Mouse (Mus musculus) heart, postnatal 25 days (tissue): ENCODE data around the gene Eln. TPM values are rescaled to one million over a fixed set of nuclear protein-coding genes. Genes with fewer than 3 reads are reported as not detected.

Experiments used
- DNase-seq: peaks from one replicate; pipeline ENCODE4 v3.0.0; 2022; ENCODE audit warnings: low spot score
- intact Hi-C: fragments of 180-260 bp; cut with DNase I; formaldehyde crosslinking; loops from one replicate; pipeline ENCODE4 v1.15.1; 2025
- total RNA-seq, 2 experiments: library from RNA; stranded (reverse); gene quantifications; 2 replicates each; pipeline ENCODE4 v1.2.3; 2021

Gene Eln
- total RNA-seq, 2 experiments from 2014 or later: 147 to 183 TPM

DNA sequence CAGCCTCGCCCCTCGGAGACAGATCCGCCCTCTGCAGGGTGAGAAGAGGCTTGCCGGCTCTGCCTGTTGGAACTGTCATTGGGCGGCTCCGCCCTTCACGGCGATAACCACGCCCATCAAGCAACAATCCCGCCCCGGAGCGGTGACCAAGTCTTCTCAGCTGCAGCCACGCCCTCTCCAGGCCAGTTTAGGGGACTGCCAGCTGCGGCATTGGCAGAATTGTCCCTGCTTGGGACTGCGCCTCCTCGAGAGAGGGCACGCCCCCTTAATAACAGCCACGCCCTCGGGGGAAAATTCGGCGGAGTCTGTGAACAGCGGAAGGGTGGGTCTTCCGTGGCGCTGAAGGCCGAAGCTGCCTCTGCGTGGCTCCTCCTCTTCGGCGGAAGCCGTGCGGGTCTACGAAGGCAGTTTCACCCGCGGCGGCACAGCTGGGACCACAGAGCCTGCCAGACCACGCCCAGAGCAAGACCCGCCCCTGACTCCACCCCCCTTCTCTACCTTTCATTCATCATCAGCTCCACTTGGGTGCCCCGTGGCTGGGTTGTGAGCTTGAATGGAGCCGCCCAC, 58.3 kb downstream of the Eln start:
- peak; percentile 100 for DNase-seq
- intact Hi-C loops: loop anchor here (5.0 kb wide), 1 partner anchor 46 kb away; no protein-coding TSS in a partner anchor

DNA sequence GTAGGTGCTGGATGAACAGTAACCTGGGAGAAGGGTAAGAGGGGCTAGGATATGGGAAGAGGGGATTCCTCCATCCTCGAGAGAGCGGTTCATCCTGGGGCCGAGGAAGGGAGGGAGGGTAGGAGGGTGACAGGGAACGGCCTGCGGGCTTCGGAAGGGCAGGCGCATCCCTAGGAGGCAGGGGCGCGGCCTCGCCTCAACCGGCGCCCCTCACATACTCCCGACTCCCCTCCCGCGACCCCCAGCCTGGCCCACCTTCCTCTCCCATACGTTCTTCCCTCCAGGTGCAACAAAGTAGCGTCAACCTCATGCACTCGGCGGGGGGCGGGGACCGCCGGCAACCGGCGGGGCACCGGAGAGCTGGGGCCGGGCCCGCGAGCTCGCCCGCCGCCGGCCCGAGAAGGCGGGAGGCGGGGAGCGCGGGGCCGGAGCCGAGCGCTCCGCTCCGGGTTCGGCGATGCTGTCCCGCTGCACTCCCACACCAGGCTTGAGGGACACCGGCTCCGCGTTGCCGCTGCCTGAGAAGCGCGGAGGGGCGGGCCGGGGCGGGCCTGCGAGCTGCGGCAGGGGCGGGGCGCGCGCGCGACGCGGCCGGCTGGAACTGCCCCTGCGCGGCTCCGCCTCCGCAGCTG, 58.9 kb downstream of the Eln start, which contains the start of gene Limk1:
Gene Limk1 (minus strand): TSS at position 513 of the 632 bp plus-strand sequence.
- DNase-seq: peak; percentile 19
- intact Hi-C loops: loop anchor here (5.0 kb wide), 1 partner anchor 46 kb away; no protein-coding TSS in a partner anchor

DNA sequence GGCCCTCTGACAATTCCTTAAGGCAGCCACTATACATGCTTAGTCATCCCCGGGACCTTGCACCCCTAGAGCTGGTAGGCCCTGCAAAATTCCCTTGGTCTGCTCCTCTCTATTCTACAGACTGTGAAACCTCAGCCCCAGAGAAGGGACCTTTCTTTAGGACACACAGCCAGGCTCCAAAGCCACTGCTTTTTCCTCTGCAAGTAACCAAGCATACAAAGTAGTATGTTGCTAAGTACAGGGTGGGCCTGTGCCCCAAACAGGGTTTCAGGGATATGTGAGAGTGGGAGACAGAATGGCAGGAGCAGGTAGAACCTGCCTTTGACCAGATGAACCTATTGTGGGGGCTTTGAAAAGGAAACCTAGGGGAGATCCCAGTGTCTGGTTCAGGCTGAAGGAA, 59.9 kb downstream of the Eln start:
- no peak for DNase-seq
- intact Hi-C loops: loop anchor here (5.0 kb wide), 1 partner anchor 45 kb away; no protein-coding TSS in a partner anchor

DNA sequence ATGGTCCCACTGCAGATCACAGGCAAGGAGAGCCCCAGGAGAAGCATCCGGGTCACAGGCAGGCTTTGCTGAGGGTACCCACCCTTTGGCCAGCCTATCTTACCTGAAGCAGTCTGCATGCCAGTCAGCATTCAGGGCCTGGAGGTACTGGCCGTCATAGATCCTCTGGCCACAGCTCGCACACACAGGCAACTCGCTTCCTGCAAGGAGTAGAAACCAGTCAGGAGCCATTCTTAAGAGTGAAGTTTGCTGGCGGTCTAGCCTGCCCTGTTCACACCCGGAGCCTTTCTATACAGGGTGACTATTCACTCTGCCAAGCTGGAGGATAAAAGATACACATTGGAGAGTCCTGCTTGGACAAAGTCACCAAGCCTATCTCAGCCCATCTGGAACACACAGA, 60.6 kb downstream of the Eln start:
- no peak for DNase-seq
- intact Hi-C loops: loop anchor here (5.0 kb wide), 1 partner anchor 44 kb away; no protein-coding TSS in a partner anchor

DNA sequence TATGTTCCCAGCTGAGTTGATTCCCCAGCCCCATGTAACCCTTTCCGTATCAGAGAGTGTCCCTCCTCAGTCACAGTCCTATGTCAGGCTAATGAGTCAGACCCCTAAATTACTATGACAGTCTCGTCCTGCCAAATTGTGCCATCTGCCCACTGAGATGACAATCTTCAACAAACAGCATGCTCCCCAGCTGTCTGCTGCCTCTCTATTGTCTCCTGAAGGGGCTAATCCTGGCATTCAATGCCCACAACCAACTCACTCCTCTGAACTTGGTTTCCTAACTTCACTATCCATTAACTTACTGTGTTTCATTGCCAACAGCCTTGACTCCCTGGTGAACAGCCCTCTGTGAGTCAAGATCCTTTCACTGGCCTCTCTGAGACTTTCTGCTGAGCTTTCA, 62.7 kb downstream of the Eln start:
- intact Hi-C loops: no loop called here
- no peak for DNase-seq

DNA sequence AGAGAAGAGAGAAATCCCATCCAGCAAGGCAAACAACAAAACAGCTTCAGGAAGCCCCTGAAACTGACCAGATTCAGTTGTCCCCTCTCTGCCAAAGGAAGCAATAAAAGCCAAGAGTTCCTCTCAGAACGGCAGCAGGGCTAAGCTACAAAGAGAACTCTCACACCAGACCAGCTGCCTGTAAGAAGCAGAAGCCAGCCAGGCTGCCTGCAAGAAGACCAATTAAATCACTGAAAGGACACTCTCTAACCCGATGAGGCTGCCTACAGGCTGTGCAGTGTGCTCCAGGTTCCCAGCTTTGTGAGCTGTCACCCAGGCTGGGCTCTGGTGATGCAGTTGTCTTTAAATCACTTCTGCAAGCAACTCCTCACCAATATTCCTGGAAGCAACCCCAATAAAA, 63.3 kb downstream of the Eln start:
- no peak for DNase-seq
- intact Hi-C loops: no loop called here

DNA sequence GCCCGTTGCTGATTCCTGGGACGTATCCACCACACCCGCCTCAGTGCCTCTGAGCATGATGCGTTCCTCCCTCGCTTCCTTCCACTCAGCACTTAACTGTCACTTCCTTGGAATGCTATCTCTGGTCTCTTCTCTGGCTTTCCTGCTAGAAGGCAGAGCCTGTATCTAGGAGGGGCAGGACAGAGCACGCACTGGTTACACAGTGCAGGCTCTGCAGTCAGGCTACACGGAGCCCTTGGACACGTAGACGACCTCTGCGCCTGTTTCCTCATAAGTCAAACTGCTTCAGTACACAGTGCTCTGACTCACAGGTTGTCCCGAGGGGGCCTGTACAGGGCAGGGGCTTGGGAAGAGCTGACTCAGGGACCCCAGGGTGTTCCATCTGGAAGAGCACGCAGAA, 66.9 kb downstream of the Eln start:
- intact Hi-C loops: no loop called here
- DNase-seq: no peak

DNA sequence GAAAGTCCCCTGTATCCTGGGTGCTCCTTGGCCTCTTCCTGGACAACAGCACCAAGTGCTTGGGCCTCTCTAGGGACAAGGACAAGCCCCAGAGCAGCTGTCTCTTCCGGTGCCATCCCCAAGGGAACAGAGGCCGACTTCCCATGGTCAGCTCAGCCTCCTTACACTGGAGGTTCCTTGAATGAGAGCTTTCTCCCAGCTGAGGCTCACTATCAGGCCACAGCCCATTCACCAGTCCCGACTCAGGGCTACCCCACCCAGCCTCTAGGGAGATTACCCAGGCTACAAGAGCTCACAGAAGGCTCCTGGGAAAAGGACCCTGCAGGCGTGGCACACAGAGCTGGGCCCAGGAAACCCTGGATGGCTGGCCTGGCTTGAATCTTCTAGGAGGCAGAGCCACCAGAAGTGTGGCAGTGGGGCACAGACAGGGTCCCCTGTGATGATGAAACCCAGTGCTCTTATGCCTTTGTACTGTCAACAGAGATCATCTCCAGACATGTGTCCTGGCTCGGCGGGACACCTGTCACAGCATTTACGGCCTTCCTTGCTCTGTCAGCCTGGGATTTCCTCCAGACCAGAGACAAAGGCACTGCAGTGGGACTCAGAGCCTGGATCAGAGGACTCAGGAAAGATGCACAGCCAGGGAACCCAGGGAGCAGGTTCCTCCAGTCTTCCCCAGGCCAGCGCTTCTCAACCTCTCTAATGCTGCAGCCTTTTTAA, 68.1 kb downstream of the Eln start:
- peak; percentile 28 for DNase-seq

DNA sequence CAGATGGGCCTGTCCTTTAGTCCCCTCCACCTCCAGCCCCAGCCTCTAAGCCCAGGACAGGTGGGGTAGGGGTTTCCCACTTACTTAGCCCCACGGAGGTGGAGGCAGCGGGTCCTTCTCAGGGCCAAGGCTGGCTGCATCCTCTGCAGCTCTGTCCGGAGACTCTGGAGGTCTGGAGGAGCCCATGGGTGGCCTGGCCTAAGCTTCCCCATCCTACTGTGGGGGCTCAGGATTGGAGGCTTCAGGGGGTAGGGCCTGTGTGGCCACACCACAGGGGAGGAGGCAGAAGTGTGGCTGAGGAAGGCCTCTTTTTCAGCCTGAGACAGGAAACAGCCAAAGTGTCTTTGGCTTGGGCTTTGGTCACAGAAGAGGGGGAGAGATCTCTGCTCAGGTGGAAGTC, 69.1 kb downstream of the Eln start:
- intact Hi-C loops: no loop called here
- DNase-seq: peak; percentile 41

More for the DNA sequence above, 68.1 kb downstream of the Eln start:
- intact Hi-C loops: no loop called here

DNA sequence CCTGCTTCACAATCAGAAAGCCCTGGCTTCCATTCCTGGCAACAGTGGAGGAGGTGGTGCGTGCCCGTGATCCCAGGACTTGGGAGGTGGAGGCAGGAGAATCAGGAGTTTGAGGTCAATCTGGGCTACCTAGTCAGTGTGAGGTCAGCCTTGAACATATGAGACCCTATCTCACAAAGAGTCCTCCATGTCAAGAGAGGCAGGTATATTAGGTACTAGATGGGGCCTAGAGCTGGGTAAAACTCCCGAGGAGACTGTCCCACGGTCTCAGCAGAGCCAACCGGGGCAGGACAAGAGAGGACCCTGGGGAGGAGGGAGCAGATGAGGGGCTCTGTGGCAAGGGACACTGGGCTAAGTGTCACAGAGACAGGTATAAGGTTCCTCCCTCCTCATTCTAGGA, 69.6 kb downstream of the Eln start:
- intact Hi-C loops: no loop called here
- DNase-seq: no peak

DNA sequence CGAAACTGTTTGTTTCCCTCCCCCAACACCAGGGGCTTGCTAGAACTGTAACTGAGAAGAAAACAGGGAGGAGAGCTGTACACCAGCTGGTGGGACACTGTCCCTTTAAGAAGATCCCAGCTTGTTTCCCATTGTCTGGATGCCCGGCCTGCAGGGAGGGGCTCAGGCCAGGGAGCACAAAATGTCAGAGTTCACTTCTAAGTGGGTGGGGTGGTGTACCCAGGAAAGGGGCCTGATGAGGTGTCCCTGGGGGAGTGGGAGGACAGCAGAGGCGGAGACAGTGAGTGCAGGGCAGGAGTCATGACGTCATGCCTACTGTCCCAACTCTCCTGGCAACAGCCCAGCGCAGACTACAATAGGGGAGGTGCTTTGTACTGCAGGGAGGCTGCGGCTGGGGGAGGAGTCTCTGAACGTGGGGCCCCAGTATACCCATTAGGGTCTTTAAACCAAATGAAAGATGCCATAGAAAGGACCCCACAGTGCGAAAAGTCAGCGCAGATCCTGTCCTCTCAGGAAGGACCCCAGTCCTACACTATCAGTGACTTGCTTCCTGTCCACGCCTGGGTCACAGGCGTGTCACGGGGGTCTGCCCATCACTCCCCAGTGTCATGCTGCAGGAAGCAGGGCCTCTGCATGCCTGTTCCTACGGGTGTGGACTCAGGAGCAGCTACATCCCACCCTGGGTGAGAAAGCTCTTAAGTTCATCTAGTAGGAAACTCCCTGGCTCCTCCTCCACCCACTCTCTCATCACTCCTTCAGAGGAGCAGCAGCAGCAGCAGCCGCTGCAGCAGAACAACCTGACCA, 71.0 kb downstream of the Eln start:
- peak; percentile 85 for DNase-seq
- intact Hi-C loops: no loop called here

DNA sequence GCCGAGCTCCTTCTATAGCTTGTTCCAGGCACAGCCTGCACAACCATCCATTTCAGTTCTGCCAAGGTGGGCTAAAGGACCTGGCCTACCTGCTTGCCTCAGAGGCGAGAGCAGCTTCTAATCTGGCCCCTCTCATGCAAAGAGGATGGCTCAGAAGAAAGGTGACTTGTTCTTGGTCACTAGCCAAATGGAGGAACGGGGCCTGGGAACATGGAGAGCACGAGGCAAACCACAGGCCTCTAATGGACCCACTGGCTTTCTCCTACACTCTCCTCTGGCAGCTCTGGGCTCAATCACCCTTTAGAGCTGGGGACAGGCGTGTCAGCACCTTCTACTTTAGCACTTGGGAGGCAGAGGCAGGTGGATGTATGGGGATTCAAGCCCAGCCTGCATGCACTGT, 72.1 kb downstream of the Eln start:
- no peak for DNase-seq
- intact Hi-C loops: no loop called here

DNA sequence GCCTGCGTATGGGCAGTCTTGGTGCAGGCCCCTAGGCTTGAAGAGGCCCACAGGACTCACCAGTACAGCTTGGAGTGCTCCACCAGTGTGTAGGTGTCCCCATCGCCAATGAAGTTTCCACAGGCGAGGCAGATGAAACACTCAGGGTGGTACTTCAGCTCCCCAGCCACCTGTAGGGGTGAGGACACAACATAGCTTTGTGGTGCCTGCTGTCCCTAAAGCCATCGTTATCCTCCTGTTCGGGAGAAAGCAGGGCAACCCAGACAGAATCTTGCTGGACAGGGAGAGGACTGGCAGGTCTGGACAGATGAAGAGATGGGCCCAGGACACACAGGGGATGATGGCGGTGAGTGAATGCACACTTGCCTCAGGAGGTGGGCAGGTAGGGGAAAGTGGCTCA, 74.5 kb downstream of the Eln start:
- intact Hi-C loops: no loop called here
- DNase-seq: no peak

DNA sequence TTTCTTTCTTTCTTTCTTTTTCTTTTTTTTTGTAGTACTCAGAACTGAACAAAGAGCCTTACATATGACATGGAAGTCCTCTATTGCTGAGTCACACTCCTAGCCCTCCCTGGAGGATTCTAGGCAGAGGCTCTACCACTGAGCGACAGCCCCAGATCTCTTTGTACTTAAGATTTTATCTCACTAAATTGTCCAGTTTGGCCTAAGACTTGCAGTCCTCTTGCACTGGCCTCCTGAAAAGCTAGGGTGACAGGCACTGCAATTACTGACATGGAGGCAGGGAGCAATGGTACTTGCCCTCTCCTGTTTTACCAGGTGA, 75.0 kb downstream of the Eln start:
- no peak for DNase-seq
- intact Hi-C loops: no loop called here

DNA sequence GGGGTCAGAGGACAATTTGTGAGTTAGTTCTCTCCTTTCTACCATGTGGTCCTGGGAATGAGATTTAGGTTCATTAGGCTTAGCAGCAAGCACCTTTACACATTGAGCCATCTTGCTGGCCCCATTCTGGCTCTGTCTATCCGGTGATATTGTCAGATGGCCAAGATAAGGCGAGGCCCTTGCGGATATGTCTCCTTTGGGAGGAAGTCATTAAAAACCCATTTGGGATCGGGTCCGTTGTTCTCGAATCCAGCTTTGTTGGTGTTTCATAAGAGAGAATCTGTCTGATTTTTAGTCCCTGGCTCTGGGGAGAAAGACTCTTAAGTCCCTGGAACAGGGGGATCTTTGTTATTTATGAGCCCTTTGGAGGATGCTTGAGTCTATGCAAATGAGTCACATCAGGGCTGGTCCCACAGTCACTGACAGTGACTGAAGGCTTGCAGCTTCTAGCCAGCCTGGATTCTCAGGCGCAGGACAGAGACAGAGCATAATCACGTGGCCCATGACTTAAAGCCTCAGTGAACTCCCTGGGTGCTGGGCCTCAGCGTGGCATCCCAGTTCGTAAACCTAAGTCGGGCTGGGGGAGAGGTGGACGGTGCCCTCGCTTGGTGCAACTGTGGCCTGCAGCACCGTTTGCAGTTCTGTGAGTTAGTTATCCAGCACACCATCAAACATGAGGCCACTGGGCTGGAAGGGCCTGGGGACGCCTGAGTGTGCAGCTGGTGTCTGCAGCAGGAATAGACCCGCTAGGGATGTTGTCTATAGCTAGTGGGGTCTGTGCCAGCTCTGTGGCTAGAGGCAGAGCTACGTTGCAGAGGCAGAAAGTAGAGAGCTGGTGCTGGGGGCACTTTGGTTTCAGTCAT, 75.6 kb downstream of the Eln start:
- DNase-seq: no peak
- intact Hi-C loops: no loop called here

DNA sequence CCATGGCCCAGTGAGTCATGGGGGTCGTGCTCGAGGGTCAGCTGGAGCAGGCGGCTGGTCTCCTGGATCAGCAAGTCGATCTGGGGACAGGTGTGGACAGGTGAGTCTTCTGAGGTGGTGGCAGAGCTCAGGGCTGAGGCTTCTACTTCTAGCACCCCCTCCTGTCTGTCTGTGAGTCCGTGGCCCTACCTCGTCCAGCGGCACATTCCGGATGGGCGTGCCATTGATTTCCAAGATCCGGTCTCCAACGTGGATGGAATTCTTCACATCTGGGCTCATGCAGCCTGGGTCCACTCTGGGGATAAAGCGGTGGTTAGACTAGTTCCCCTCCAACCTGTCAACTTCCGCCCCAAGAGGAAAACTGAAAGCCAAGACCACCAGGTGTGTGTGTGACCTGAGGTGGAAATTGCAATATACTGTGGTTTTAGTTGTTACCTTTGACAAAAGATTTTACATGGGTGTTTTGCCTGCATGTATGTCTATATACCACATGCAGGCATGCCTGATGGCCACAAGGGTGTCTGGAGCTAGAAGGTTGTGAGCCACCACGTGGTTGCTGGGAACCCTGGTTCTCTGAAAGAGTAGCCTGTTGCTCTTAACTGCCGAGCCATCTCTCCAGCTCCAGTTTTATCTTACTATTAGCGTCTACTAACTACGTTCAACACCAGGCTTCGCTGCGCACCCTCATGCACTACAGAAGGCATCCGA, 78.0 kb downstream of the Eln start:
- intact Hi-C loops: loop anchor here (2.0 kb wide), 1 partner anchor 36 kb away; no protein-coding TSS in a partner anchor

DNA sequence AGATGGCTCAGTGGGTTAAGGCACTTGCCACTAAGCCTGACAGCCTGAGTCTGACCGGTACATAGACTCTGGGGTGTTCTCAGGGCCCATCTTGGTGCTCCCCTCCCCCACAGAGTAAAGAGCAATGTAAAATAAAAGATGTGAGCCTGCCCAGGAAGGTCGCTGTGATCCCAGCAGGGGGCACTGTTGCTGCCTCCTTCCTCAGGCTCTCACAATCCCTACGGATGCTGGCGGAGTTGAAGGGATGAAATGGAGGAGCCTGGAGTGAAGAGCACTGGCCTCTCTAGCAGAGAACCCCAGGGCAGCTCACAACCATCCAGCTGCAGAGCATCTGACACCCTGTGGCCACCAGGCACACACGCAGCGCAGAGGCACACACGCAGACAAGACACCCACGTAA, 78.6 kb downstream of the Eln start:
- intact Hi-C loops: loop anchor here (2.0 kb wide), 1 partner anchor 36 kb away; no protein-coding TSS in a partner anchor
- DNase-seq: no peak

More for the DNA sequence above, 78.0 kb downstream of the Eln start:
- DNase-seq: no peak

DNA sequence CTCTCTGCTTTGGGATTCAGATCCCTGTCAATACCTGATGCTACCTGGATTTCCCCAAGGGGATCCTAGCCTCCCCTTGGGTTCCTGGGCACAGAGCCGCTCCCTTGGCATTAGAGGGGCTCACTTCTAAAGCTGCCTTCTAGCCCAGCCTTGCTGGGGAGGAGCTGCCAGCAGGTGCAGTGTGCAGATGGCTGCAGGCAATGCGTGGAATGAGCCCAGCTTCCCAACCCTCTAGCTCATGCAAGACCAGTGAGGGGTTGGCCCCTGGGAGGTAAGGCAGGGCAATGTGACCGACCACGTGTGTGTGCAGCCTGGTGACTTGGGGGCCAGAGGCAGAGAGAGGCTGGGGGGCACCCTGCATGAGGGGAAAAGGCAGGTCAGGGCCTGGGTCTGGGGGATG, 90.4 kb downstream of the Eln start:
- intact Hi-C loops: no loop called here
- no peak for DNase-seq
